Mouse (Mus musculus): ENCODE results near the gene Trpv6. TPM values are rescaled to one million over a fixed set of nuclear protein-coding genes. Genes with fewer than 3 reads are reported as not detected.

The Trpv6 gene
- total RNA-seq, 2 experiments from 2014 or later = 0.59 to 0.81 TPM

GRCm38 (mm10) chr6:41622661-41623060, 13.5 kb downstream of the Trpv6 start:
- DNase-seq (ENCODE audit: low spot score in 2 of 2) = no peak

GRCm38 (mm10) chr6:41621241-41621990, 14.8 kb downstream of the Trpv6 start:
- DNase-seq (ENCODE audit: low spot score in 2 of 2) = no peak

GRCm38 (mm10) chr6:41620173-41620798, 15.9 kb downstream of the Trpv6 start:
- DNase-seq (ENCODE audit: low spot score in 2 of 2) = no peak

GRCm38 (mm10) chr6:41607637-41608036, 28.6 kb downstream of the Trpv6 start:
- no peak for DNase-seq (ENCODE audit: low spot score in 2 of 2)

- peak; percentile 51 to 61 for DNase-seq (ENCODE audit: low spot score in 2 of 2)
Observed at GRCm38 (mm10) chr6:41606214-41606613, 30.0 kb downstream of the Trpv6 start.

- DNase-seq (ENCODE audit: low spot score in 2 of 2) = no peak
Observed at GRCm38 (mm10) chr6:41605794-41606104, 30.5 kb downstream of the Trpv6 start.

- peak; percentile 58 to 67 for DNase-seq (ENCODE audit: low spot score in 2 of 2)
Observed at GRCm38 (mm10) chr6:41605061-41605793, 31.0 kb downstream of the Trpv6 start, which contains the start of gene Ephb6. TSS of gene Ephb6 (plus strand) at chr6:41605482.

GRCm38 (mm10) chr6:41604401-41605050, 31.7 kb downstream of the Trpv6 start:
- peak in 1 of 2 experiments; percentile 58 for DNase-seq (ENCODE audit: low spot score in 2 of 2)

- DNase-seq (ENCODE audit: low spot score in 2 of 2) = no peak
Observed at GRCm38 (mm10) chr6:41582189-41582588, 54.0 kb downstream of the Trpv6 start.

GRCm38 (mm10) chr6:41581295-41581694, 54.9 kb downstream of the Trpv6 start:
- no peak for DNase-seq (ENCODE audit: low spot score in 2 of 2)

GRCm38 (mm10) chr6:41577297-41577696, 58.9 kb downstream of the Trpv6 start:
- DNase-seq (ENCODE audit: low spot score in 2 of 2) = no peak

- DNase-seq (ENCODE audit: low spot score in 2 of 2) = no peak
Observed at GRCm38 (mm10) chr6:41576526-41577097, 59.6 kb downstream of the Trpv6 start.

Other genes with a start within 250 kb of the Trpv6 start
- gene Gm5771, start 244.0 kb downstream of the Trpv6 start, total RNA-seq (2021) = not detected
- gene Gm10334, start 190.3 kb downstream of the Trpv6 start, total RNA-seq (2021) = not detected
- not detected for gene Prss1, start 177.5 kb downstream of the Trpv6 start, total RNA-seq (2021)
- gene Prss2, start 114.6 kb downstream of the Trpv6 start, total RNA-seq (2021) = not detected
- 10 to 100 TPM; 75.5 to 80.5 TPM for gene Ephb6, start 30.9 kb downstream of the Trpv6 start, total RNA-seq (2021)
- gene Trpv5, start 44.4 kb upstream of the Trpv6 start, total RNA-seq (2021) = not detected
- gene Llcfc1, start 48.0 kb upstream of the Trpv6 start, total RNA-seq (2021) = not detected
- gene Kel, start 67.9 kb upstream of the Trpv6 start, total RNA-seq (2021) = not detected
- not detected for gene Olfr459, start 138.8 kb upstream of the Trpv6 start, total RNA-seq (2021)
- not detected for gene Pip, start 211.1 kb upstream of the Trpv6 start, total RNA-seq (2021)
- gene Sval2, start 216.6 kb upstream of the Trpv6 start, total RNA-seq (2021) = not detected

Measured in layer of hippocampus, adult 18-20 months (tissue).